Mouse (Mus musculus) hindbrain, embryonic 16.5 days (tissue): Measurements from ENCODE around the gene Lemd2. TPM values are rescaled to one million over a fixed set of nuclear protein-coding genes. Genes with fewer than 3 reads are reported as not detected.

Experiments
- ATAC-seq: fragments of 200-750 bp; cut with Nextera tagmentation; 2 replicates; pipeline ENCODE4 v1.8.0; 2017; ENCODE audit warnings: moderate TSS enrichment, moderate library complexity
- H3K27ac ChIP-seq: fragments of 300-500 bp; sonication (generic); 2 replicates; pipeline ENCODE4 v1.5.1; 2014; ENCODE audit warnings: low read depth, mild to moderate bottlenecking, control low read depth, low read length, moderate library complexity
- H3K27me3 ChIP-seq: fragments of 300-500 bp; sonication (generic); replicated peaks from 2 replicates; pipeline ENCODE4 v1.6.1; 2014; ENCODE audit warnings: low read length; ENCODE audit not compliant: control insufficient read depth, insufficient read depth
- H3K36me3 ChIP-seq: fragments of 300-500 bp; sonication (generic); 2 replicates; pipeline ENCODE4 v1.6.1; 2014; ENCODE audit warnings: mild to moderate bottlenecking, low read length, moderate library complexity, mixed read lengths; ENCODE audit not compliant: control insufficient read depth, insufficient read depth
- H3K4me1 ChIP-seq: fragments of 300-500 bp; sonication (generic); 2 replicates; pipeline ENCODE4 v1.6.1; 2014; ENCODE audit warnings: low read depth, low read length; ENCODE audit not compliant: control insufficient read depth, insufficient read depth
- H3K4me2 ChIP-seq: fragments of 300-500 bp; sonication (generic); 2 replicates; pipeline ENCODE4 v1.6.1; 2014; ENCODE audit warnings: mild to moderate bottlenecking, low read length, control low read depth, moderate library complexity
- H3K4me3 ChIP-seq: fragments of 300-500 bp; sonication (generic); 2 replicates; pipeline ENCODE4 v1.5.1; 2014; ENCODE audit warnings: mild to moderate bottlenecking, low read length, control low read depth, moderate library complexity
- H3K9ac ChIP-seq: fragments of 300-500 bp; sonication (generic); 2 replicates; pipeline ENCODE4 v1.6.1; 2014; ENCODE audit warnings: low read depth, mild to moderate bottlenecking, control low read depth, low read length, moderate library complexity
- H3K9me3 ChIP-seq: fragments of 300-500 bp; sonication (generic); 2 replicates; pipeline ENCODE4 v1.6.1; 2014; ENCODE audit warnings: mild to moderate bottlenecking, low read length, moderate library complexity; ENCODE audit not compliant: control insufficient read depth
- WGBS: fragments of 180-500 bp; shearing (Covaris S2); extraction: QIAGEN DNeasy Blood & Tissue Kit; methylation state at CpG from one replicate; pipeline ENCODE4 v1.1.7; 2014; 5-methylcytosine and 5-hydroxymethylcytosine counted together
- polyA plus RNA-seq: library from polyadenylated mRNA; unstranded; fragments of >200 nt; fragmentation: Nextera tagmentation; extraction: Ambion mirVana; gene quantifications from 2 replicates; pipeline ENCODE4 v1.2.1, GENCODE M21; 2015

Gene Lemd2
- polyA plus RNA-seq, 1 experiment from 2014 or later = 11.1 TPM

DNA sequence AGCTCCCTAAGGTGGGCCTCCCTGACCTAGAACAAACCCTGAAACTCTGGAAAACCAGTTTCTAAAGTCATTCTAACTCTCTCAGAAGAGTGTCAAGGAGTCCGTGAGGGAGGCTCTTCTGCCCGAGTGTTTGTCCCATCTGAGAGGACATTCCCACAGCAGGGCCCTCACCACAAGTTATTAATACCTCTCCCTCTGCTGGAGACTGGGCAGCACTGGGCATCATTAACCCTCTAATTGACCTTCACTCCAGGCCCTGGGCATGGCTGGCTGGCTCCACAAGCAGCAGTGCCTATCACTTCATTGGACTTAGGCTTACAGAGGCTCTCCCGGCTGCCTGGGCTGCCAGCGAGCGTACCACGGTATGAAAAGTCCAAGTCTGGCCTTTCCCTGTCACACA lies 45.8 kb downstream of the Lemd2 start:
- 77% methylated on average over 6 of the region's 6 CpGs for WGBS
- no peak overlapping the region for H3K4me3 ChIP-seq
- no peak for ATAC-seq

DNA sequence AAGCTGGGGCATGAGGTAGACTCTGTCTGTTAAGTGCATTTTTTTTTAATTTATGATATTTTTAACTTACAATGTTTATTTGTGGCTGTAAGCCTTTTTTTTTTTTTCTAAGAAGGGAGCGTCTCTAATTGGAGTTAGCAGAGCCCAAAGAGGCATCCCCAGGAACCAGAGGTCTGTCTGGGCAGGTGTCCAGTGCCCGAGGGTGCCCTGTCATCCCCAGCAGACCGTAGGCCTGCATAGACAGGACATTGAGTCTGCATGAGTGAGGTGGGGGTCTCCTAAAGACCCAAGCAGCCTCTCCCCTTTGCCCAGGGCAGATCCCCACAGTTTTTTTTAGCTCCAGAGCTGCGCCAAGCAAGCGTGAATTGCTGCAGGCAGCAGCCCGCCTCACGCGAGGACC lies 48.5 kb downstream of the Lemd2 start:
- WGBS = 75% methylated on average over 8 of the region's 8 CpGs
- ATAC-seq = no peak

More for the DNA sequence above, 45.8 kb downstream of the Lemd2 start:
- H3K4me1 ChIP-seq = peaks cover 8% of the 10 kb centered on the region
- H3K27ac ChIP-seq = no peak overlapping the region
- no peaks in the 10 kb centered on the region for H3K27me3 ChIP-seq
- no peak overlapping the region for H3K9ac ChIP-seq
- H3K9me3 ChIP-seq = no peaks in the 10 kb centered on the region
- no peaks in the 10 kb centered on the region for H3K36me3 ChIP-seq
- H3K4me2 ChIP-seq = no peak overlapping the region

DNA sequence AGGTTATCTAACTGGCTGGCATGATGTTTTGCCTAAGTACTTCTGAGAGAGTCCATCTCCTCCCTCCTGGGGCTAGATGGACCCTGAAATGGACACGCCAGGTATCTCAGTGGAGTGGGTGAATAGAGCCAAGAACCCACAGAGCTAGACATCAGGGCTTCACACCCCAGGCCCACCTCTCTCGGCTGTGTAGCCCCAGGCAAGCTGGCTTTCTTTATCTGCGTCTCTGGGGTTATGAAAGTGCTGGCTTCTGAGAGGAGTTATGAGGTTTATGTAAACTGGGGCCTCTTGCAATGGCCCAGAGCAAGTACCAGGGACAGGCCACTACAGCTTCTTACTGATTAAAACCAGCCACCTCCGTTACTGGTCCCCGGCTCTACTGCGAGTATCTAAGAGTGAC lies 49.4 kb downstream of the Lemd2 start:
- Histone ChIP-seq H3K4me1 (peaks cover 17% of the 10 kb centered on the region), H3K9ac (no peak overlapping the region), H3K4me3 (no peak overlapping the region), H3K27me3 (no peaks in the 10 kb centered on the region), H3K4me2 (no peak overlapping the region), H3K27ac (no peak overlapping the region), H3K36me3 (no peaks in the 10 kb centered on the region), H3K9me3 (no peaks in the 10 kb centered on the region)
- WGBS = 74% methylated on average over 6 of the region's 6 CpGs
- ATAC-seq = no peak

More for the DNA sequence above, 48.5 kb downstream of the Lemd2 start:
- no peak overlapping the region for H3K27ac ChIP-seq
- no peak overlapping the region for H3K9ac ChIP-seq
- no peaks in the 10 kb centered on the region for H3K36me3 ChIP-seq
- no peaks in the 10 kb centered on the region for H3K27me3 ChIP-seq
- H3K9me3 ChIP-seq = no peaks in the 10 kb centered on the region
- H3K4me1 ChIP-seq = peaks cover 12% of the 10 kb centered on the region
- no peak overlapping the region for H3K4me2 ChIP-seq
- no peak overlapping the region for H3K4me3 ChIP-seq

DNA sequence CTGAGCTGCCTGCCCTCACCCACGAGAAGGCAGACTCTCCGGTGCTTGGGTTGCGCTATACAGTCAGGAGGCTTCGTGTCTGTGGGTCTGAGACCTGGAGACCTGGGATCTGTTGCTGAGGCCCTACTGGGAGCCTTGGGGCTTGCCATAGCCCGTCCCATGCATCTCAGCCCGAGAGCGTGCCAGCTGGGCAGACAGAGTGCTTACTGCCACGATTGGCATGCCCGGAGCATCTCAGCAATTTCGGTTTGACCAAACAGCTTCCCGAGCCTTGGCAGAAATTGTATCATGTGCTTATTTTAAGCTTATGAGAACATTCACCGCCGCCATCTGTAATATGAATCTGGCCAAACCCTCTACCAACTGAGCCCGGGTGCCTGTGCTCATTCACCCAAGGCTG lies 50.0 kb downstream of the Lemd2 start:
- no peaks in the 10 kb centered on the region for H3K27me3 ChIP-seq
- no peaks in the 10 kb centered on the region for H3K9me3 ChIP-seq
- peaks cover 17% of the 10 kb centered on the region for H3K4me1 ChIP-seq
- H3K27ac ChIP-seq = peak overlapping the region; percentile 6; the same call in 1 of the 2 replicates
- no peak overlapping the region for H3K4me2 ChIP-seq
- H3K4me3 ChIP-seq = no peak overlapping the region
- no peak for ATAC-seq
- no peak overlapping the region for H3K9ac ChIP-seq
- no peaks in the 10 kb centered on the region for H3K36me3 ChIP-seq
- 81% methylated on average over 14 of the region's 14 CpGs for WGBS

DNA sequence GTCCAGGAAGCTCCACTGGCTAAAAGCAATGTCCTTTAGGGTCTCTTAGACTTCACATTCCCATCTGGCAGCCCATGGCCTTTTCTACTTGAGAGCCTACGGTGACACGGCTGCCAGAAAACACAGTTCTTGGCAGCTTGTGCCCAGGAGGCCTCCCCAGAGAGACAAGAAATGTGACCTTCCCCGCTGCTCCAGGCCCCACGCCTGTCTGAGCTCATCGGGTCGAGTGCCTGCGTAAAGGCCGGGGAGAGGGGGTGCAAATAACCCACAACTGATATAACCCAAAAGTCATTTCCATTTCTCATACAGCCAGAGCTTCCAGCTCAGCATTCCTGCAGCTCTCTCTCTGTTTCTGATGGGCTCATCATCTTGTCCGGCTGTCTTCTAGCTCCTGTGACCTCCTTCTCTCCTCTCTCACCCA lies 50.5 kb downstream of the Lemd2 start:
- Histone ChIP-seq H3K27me3 (no peaks in the 10 kb centered on the region), H3K27ac (peak overlapping the region; percentile 41; the same call in 1 of the 2 replicates), H3K4me3 (no peak overlapping the region), H3K4me1 (peaks cover 20% of the 10 kb centered on the region), H3K4me2 (no peak overlapping the region), H3K9ac (no peak overlapping the region), H3K36me3 (no peaks in the 10 kb centered on the region), H3K9me3 (no peaks in the 10 kb centered on the region)
- 44% methylated on average over 9 of the region's 9 CpGs for WGBS
- ATAC-seq = no peak

DNA sequence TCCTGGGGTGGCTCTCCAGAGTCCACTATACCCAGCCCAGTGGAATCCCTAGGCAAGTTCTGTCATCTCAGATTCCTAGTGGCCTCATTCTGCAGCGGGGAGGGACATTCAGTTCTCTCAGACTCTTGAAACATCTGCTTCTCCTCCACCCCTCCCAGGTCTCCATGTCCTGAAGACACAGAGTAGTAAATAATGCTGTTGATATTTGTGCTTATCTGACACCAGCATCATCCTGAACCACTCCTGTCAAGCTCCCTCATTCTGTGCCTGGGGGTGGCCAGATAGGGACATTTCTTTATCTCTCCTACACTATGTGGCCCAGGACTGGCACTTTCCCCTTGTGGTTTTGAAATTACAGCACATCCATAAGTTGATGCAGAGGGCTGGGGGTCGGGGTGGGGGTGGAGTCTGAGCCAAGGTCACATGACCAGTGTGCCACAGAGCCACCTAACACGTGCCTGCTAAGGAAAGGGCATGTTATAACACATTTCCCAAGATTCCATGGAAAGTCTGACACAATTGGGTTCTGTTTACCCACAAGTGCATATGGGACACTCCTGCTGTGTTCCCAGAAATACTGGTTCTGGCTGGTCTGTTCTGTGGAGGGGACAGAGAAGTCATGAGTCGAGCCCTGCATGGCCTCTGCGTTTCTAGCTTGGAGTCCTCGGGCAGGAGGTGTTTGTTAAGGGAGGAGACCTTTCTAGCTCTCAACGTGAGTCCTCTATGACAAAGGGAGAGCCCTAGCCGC lies 51.1 kb downstream of the Lemd2 start:
- no peaks in the 10 kb centered on the region for H3K9me3 ChIP-seq
- no peaks in the 10 kb centered on the region for H3K36me3 ChIP-seq
- WGBS = 64% methylated on average over 8 of the region's 8 CpGs
- no peaks in the 10 kb centered on the region for H3K27me3 ChIP-seq
- no peak for ATAC-seq
- H3K4me1 ChIP-seq = peaks cover 24% of the 10 kb centered on the region
- no peak overlapping the region for H3K4me2 ChIP-seq
- H3K4me3 ChIP-seq = no peak overlapping the region
- H3K27ac ChIP-seq = peak overlapping the region; percentile 41; the same call in 1 of the 2 replicates
- no peak overlapping the region for H3K9ac ChIP-seq

DNA sequence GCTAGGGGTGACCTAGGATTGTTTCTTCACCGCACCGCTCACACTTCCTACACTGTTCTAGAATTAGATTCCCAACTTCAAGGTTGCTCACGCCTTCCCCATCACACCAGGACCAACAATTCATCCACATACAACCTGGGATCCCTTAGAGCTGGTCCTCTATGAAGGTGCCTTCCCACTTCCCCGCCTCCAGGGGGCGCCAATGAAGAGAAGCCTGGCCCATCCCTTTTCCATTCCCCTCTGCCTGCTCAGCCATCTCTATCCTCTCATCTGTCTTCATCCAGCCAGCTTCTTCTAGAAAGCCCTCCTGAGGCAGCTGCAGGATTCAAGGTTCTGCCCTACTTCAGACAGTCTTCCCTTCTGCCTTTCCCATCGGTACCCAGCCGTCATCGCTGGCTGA lies 52.9 kb downstream of the Lemd2 start:
- H3K4me2 ChIP-seq = no peak overlapping the region

DNA sequence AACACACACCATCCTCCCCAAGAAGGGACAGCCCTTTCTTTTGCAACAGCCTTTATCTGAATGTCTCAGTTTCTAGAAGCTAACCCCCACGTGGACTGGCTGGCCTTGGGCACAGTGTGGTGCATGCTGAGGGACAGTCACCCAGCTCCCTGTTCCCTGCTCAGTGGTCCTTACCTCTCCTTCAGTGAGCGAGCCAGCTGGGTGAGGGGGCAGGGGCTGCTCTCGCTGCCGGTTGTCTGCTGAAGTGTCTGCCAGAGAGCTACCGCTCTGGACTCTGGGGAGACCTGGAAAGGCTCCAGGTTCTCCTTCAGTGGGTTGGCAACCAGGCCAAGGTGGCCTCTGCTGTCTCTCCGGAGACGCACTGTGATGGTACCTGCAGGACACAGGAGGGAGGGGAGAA lies 53.4 kb downstream of the Lemd2 start:
- ATAC-seq = no peak
- H3K4me3 ChIP-seq = no peak overlapping the region
- no peaks in the 10 kb centered on the region for H3K9me3 ChIP-seq
- H3K9ac ChIP-seq = no peak overlapping the region
- no peak overlapping the region for H3K4me2 ChIP-seq
- WGBS = 47% methylated on average over 7 of the region's 7 CpGs
- H3K27ac ChIP-seq = no peak overlapping the region
- no peaks in the 10 kb centered on the region for H3K36me3 ChIP-seq
- H3K27me3 ChIP-seq = no peaks in the 10 kb centered on the region
- H3K4me1 ChIP-seq = peaks cover 27% of the 10 kb centered on the region

More for the DNA sequence above, 52.9 kb downstream of the Lemd2 start:
- WGBS = 64% methylated on average over 8 of the region's 8 CpGs
- Histone ChIP-seq H3K4me3 (no peak overlapping the region), H3K4me1 (peaks cover 24% of the 10 kb centered on the region), H3K36me3 (no peaks in the 10 kb centered on the region), H3K9ac (no peak overlapping the region), H3K27ac (no peak overlapping the region), H3K27me3 (no peaks in the 10 kb centered on the region), H3K9me3 (no peaks in the 10 kb centered on the region)
- no peak for ATAC-seq

DNA sequence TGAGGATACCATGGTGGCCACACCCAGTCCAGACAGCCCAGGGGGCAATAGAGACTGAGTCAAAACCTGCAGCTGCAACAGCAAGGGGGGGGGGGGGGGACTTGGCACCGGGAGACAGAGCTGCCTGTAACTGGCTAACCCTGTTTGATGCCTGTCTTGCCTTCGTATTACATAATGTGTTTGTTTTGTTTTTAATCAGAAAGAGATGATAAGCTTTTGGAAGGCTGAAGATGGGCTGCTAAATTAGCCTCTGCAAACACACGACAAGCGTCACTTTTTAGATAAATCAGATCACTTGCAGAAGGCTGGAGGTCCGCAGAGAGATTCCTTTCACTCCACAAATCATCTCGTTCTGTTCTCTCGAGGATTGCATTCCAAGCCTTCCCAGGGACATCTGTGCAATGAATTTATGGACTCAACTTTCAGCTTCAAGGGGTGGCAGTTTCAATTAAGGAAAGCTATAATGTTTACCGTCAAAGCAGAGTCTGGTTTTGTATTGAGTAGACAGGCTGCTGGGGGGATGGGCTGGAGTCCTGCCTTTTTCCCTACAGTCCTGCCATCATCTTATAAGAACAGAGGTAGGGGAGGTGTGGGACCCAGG lies 57.8 kb downstream of the Lemd2 start:
- no peak for ATAC-seq
- H3K4me3 ChIP-seq = no peak overlapping the region
- H3K9me3 ChIP-seq = no peaks in the 10 kb centered on the region
- WGBS = 15% methylated on average over 8 of the region's 8 CpGs
- peaks cover 18% of the 10 kb centered on the region for H3K4me1 ChIP-seq
- no peak overlapping the region for H3K27ac ChIP-seq
- H3K27me3 ChIP-seq = no peaks in the 10 kb centered on the region; the same call in 1 of the 2 replicates
- no peaks in the 10 kb centered on the region for H3K36me3 ChIP-seq
- H3K4me2 ChIP-seq = no peak overlapping the region
- H3K9ac ChIP-seq = no peak overlapping the region
